Mouse (Mus musculus) G1E (cell line): ENCODE data around the gene Trim10. TPM values are rescaled to one million over a fixed set of nuclear protein-coding genes. Genes with fewer than 3 reads are reported as not detected.

Experiments used
- ATAC-seq: 2 replicates; pipeline ENCODE4 v1.8.0; 2016; ENCODE audit warnings: mild to moderate bottlenecking; ENCODE audit not compliant: insufficient number of reproducible peaks, poor library complexity, low FRiP score, severe bottlenecking; ENCODE audit errors: extremely low read depth
- DNase-seq: peaks from one replicate; pipeline ENCODE4 v3.0.0; 2012; ENCODE audit warnings: low spot score
- H3K27me3 ChIP-seq: 2 replicates; pipeline ENCODE4 v1.6.1; 2012; ENCODE audit warnings: mild to moderate bottlenecking, low read length, inconsistent platforms; ENCODE audit not compliant: insufficient read depth
- H3K36me3 ChIP-seq: replicated peaks from 2 replicates; pipeline ENCODE3; 2012; ENCODE audit warnings: mild to moderate bottlenecking, inconsistent platforms
- H3K4me1 ChIP-seq: 2 replicates; pipeline ENCODE4 v1.6.1; 2012; ENCODE audit warnings: low read depth, low read length, inconsistent platforms, mixed read lengths; ENCODE audit not compliant: insufficient read depth
- H3K4me3 ChIP-seq: 2 replicates; pipeline ENCODE4 v1.5.1; 2012; ENCODE audit warnings: low read depth, mild to moderate bottlenecking, inconsistent platforms, low read length, moderate library complexity, mixed read lengths
- H3K9me3 ChIP-seq: replicated peaks from 2 replicates; pipeline ENCODE4 v1.6.1; 2012; ENCODE audit warnings: inconsistent platforms
- CTCF ChIP-seq: IDR thresholded peaks from 2 replicates; pipeline ENCODE4 v1.5.1; 2012; ENCODE audit warnings: low read depth, low read length, inconsistent platforms, mixed read lengths
- GATA1 ChIP-seq: IDR thresholded peaks from 2 replicates; pipeline ENCODE4 v1.6.1; 2012; ENCODE audit warnings: borderline replicate concordance, low read length, inconsistent platforms, mixed read lengths
- GATA2 ChIP-seq: IDR thresholded peaks from 2 replicates; pipeline ENCODE4 v1.6.1; 2012; ENCODE audit warnings: low read depth, low read length, inconsistent platforms, borderline replicate concordance
- POLR2AphosphoS5 ChIP-seq: IDR thresholded peaks from 2 replicates; pipeline ENCODE4 v1.6.1; 2012; ENCODE audit warnings: low read depth, low read length, inconsistent platforms; ENCODE audit not compliant: insufficient replicate concordance
- TAL1 ChIP-seq: conservative IDR thresholded peaks from 2 replicates; pipeline ENCODE4 v1.6.1; 2012; ENCODE audit warnings: low read depth, low read length, inconsistent platforms, mixed read lengths
- polyA plus RNA-seq: library from polyadenylated mRNA; stranded (reverse); fragments of >175 nt; gene quantifications from 2 replicates; pipeline ENCODE4 v1.2.3, GENCODE M21; 2012
- total RNA-seq, 2 experiments: library from RNA; stranded (forward) in 1 of 2; stranded (reverse) in 1 of 2; fragments of 200-1000 nt in 1 of 2; fragments of >200 nt in 1 of 2; fragmentation: Nextera tagmentation in 1 of 2; gene quantifications; 2 replicates each; pipeline ENCODE4 v1.2.3; 2014 to 2017

The Trim10 gene
- total and polyA plus RNA-seq, 3 experiments, result 6.1 to 18.1 (median 16.2) TPM

GRCm38 (mm10) chr17:36840961-36841445, 28.4 kb upstream of the Trim10 start:
- peaks cover 27% of the 10 kb centered on the region for H3K36me3 ChIP-seq
- H3K4me1 ChIP-seq, result peaks cover 35% of the 10 kb centered on the region
- no peaks in the 10 kb centered on the region for H3K27me3 ChIP-seq
- ATAC-seq (no peak), DNase-seq (no peak)
- TF ChIP-seq POLR2AphosphoS5, result no peak
- TF ChIP-seq TAL1, result no peak
- H3K9me3 ChIP-seq, result no peaks in the 10 kb centered on the region
- H3K4me3 ChIP-seq, result no peak overlapping the region

GRCm38 (mm10) chr17:36843696-36844095, 25.7 kb upstream of the Trim10 start:
- no peak for TF ChIP-seq CTCF
- no peak for TF ChIP-seq GATA1
- no peak for TF ChIP-seq TAL1
- TF ChIP-seq GATA2, result no peak
- TF ChIP-seq POLR2AphosphoS5, result no peak
- DNase-seq (no peak), ATAC-seq (no peak)
- no peaks in the 10 kb centered on the region for H3K9me3 ChIP-seq
- H3K4me1 ChIP-seq, result peaks cover 21% of the 10 kb centered on the region
- H3K36me3 ChIP-seq, result peaks cover 33% of the 10 kb centered on the region
- H3K4me3 ChIP-seq, result no peak overlapping the region
- no peaks in the 10 kb centered on the region for H3K27me3 ChIP-seq

- Histone ChIP-seq H3K9me3 (no peaks in the 10 kb centered on the region), H3K36me3 (peaks cover 31% of the 10 kb centered on the region), H3K4me3 (no peak overlapping the region), H3K4me1 (peaks cover 15% of the 10 kb centered on the region), H3K27me3 (no peaks in the 10 kb centered on the region)
- DNase-seq, result no peak
- TF ChIP-seq POLR2AphosphoS5, result no peak
- no peak for TF ChIP-seq GATA2
- TF ChIP-seq GATA1, result no peak
- no peak for TF ChIP-seq CTCF
- TF ChIP-seq TAL1, result no peak
- ATAC-seq, result peak; percentile 76
These were observed 25.1 kb upstream of the Trim10 start for GRCm38 (mm10) chr17:36844286-36844719.

- Histone ChIP-seq H3K9me3 (no peaks in the 10 kb centered on the region), H3K4me3 (no peak overlapping the region), H3K27me3 (no peaks in the 10 kb centered on the region), H3K36me3 (peaks cover 30% of the 10 kb centered on the region), H3K4me1 (peaks cover 15% of the 10 kb centered on the region)
- TF ChIP-seq TAL1 (no peak), GATA2 (no peak), GATA1 (no peak), CTCF (no peak), POLR2AphosphoS5 (no peak)
- ATAC-seq (no peak), DNase-seq (no peak)
These were observed 24.6 kb upstream of the Trim10 start for GRCm38 (mm10) chr17:36844725-36845124.

GRCm38 (mm10) chr17:36848911-36849310, 20.5 kb upstream of the Trim10 start:
- ATAC-seq (no peak), DNase-seq (no peak)
- no peak for TF ChIP-seq GATA2
- no peak for TF ChIP-seq CTCF
- TF ChIP-seq POLR2AphosphoS5, result no peak
- no peak for TF ChIP-seq GATA1
- TF ChIP-seq TAL1, result no peak
- peaks cover 50% of the 10 kb centered on the region for H3K36me3 ChIP-seq
- no peaks in the 10 kb centered on the region for H3K9me3 ChIP-seq
- H3K27me3 ChIP-seq, result no peaks in the 10 kb centered on the region
- peaks cover 10% of the 10 kb centered on the region for H3K4me1 ChIP-seq
- no peak overlapping the region for H3K4me3 ChIP-seq

- Histone ChIP-seq H3K4me1 (no peaks in the 10 kb centered on the region; the same call in 1 of the 2 replicates), H3K27me3 (no peaks in the 10 kb centered on the region), H3K36me3 (peaks cover 58% of the 10 kb centered on the region), H3K9me3 (no peaks in the 10 kb centered on the region), H3K4me3 (no peak overlapping the region)
- ATAC-seq (no peak), DNase-seq (no peak)
- TF ChIP-seq GATA2 (no peak), POLR2AphosphoS5 (no peak), TAL1 (no peak), GATA1 (no peak), CTCF (no peak)
These were observed 19.4 kb upstream of the Trim10 start for GRCm38 (mm10) chr17:36849992-36850391.

GRCm38 (mm10) chr17:36851200-36851599, 18.2 kb upstream of the Trim10 start:
- TF ChIP-seq POLR2AphosphoS5 (no peak), GATA1 (no peak), GATA2 (no peak), CTCF (no peak), TAL1 (no peak)
- no peaks in the 10 kb centered on the region for H3K9me3 ChIP-seq
- H3K4me3 ChIP-seq, result no peak overlapping the region
- H3K27me3 ChIP-seq, result no peaks in the 10 kb centered on the region
- no peaks in the 10 kb centered on the region for H3K4me1 ChIP-seq
- no peak for DNase-seq
- ATAC-seq, result no peak
- peaks cover 61% of the 10 kb centered on the region for H3K36me3 ChIP-seq
